Mouse (Mus musculus): ENCODE results near the gene Lsamp.

DNA sequence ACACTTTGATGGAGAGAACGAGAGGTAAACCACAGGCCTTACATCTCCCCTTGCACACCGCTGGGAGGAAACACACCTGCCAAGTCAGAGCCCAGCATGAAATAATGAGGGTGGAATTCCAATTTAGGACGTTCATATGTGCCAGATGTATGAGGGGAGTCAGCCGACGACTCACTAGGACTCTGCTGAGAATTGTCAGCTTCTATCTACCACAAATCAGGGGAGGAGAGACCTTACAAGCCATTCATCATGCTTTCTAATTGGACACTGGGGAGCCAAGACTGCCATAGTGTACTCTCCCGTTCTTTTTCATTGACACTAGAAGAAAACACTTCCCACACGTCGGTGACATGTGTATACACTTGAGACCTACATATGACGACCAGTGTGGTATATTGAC, 2173.7 kb downstream of the Lsamp start:
- TF ChIP-seq CTCF (IDR thresholded peaks at IDR 0.05) (no peak), EP300 (IDR thresholded peaks at IDR 0.05) (no peak)
